Mouse (Mus musculus): ENCODE measurements around the gene Fam178b. TPM values are rescaled to one million over a fixed set of nuclear protein-coding genes. Genes with fewer than 3 reads are reported as not detected.

The Fam178b gene
- 2.8 and 3.0 TPM in 2 replicates for polyA plus RNA-seq (2016; fragmentation: Nextera tagmentation; extraction: Ambion mirVana)

DNA sequence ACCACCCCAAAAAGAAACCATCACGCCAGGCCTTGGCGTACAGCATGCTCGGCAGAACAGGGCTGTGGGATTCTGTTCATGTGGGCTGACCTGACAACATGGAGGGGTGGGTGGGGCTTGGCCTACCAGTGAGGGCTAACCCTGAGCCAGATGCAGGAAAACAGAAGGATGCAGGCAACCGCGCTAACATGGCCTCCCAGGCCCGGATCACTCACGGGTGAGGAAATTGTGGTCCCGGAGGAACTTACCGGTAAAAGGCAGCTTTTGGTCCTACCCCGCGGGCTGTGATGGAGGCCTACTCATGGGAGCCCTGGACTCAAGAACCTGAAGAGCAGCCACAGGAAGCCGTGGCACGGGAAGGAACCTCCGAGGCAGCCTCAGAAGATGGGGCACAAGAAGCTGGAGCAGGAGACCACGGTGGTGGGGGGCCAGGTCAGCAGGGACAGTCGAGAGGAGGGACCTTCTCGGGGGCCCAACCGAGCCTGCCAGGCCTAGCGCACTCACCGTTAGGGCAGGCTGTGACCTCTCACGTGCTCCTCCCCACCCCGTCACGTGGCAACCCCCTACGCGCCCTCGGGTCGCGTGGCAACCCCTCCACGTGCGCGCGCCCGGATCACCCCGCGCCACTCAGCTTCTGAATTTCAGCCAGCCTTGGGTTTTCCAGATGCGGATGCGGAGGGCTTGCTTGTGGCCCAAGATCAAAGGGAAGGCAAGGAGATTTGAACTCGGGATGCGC is at the start of gene Fam178b:
TSS of gene Fam178b (minus strand) at position 564 of the 736 bp plus-strand sequence.
- Histone ChIP-seq H3K9ac (no peak within 1 kb of the TSS), H3K4me1 (replicated peaks) (no peaks in the 10 kb centered on the region), H3K4me3 (no peak within 1 kb of the TSS), H3K36me3 (no peaks in the 10 kb centered on the region), H3K27me3 (replicated peaks) (no peaks in the 10 kb centered on the region), H3K27ac (ENCODE audit: poor library complexity, severe bottlenecking) (no peak within 1 kb of the TSS), H3K4me2 (no peak within 1 kb of the TSS), H3K9me3 (replicated peaks) (no peaks in the 10 kb centered on the region)
- WGBS: 90% methylated on average over 39 of the region's 39 CpGs
- ATAC-seq (ENCODE audit: insufficient number of reproducible peaks, low FRiP score): no peak

DNA sequence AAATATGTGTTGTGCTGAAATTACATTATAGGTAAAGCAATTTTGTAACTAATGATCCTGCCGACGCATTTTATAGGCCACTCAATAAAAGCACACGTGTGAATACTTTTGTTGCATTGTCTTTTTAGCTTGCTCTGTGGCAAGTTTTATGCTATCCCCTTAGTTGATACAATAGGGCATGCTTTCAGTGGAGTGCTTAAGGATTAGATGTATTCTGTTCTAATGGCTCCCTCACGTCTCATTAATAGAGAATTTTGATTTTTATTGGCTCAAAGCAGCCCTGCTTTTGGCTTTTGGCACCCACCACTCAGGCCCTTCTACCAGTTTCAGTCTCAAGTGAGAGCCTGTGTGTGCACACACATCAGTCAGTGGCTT is 41.1 kb upstream of the Fam178b start:
- Histone ChIP-seq H3K9me3 (replicated peaks) (no peaks in the 10 kb centered on the region), H3K36me3 (no peaks in the 10 kb centered on the region), H3K9ac (no peak overlapping the region), H3K4me3 (no peak overlapping the region), H3K27ac (ENCODE audit: poor library complexity, severe bottlenecking) (no peak overlapping the region), H3K4me2 (no peak overlapping the region), H3K4me1 (replicated peaks) (no peaks in the 10 kb centered on the region), H3K27me3 (replicated peaks) (no peaks in the 10 kb centered on the region)
- WGBS: 81% methylated on average over 4 of the region's 4 CpGs
- ATAC-seq (ENCODE audit: insufficient number of reproducible peaks, low FRiP score): no peak

DNA sequence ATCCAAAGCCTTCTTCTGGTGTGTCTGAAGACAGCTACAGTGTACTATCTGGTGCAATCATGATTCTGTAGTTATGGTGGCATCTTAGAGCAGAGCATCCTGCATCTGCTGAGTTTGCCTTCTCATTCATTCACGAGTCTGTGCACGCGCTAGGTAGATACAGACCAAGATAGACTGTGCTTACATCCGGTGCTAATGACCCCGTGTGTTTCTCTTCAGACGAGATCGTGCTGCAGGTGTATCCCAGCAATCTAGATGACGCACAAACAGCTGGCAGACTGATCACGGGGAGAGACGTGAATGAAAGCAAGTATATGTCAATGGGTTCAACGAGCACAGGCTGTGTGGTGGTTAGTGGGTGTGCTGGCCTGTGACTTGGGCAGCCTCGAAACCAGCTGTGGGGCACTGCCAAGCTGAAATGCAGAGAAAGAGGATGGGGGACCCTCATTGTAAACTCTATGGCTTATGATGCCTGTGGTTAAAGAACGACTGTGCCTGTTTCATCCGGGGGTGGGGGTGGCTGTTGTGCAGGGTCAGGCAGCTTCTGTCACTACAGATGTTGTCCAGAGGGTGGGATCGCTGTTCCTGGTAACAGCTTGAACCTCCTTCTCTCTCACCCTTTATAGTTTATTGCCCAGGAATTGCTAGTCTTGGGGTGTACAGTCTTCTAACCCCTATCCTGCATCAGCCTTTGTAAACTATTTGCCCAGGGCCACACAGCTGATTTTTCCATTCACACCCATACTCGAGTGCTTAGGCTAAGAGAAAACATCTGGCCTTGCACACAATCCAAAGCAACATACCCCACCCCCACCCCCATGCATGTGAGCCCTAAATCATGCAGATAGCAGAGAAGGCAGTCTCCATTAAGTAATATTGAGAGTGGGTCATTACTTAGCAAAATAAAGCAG is 40.4 kb upstream of the Fam178b start:
- Histone ChIP-seq H3K27ac (ENCODE audit: poor library complexity, severe bottlenecking) (no peak overlapping the region), H3K4me3 (no peak overlapping the region), H3K9me3 (replicated peaks) (no peaks in the 10 kb centered on the region), H3K4me2 (no peak overlapping the region), H3K4me1 (replicated peaks) (no peaks in the 10 kb centered on the region), H3K9ac (no peak overlapping the region), H3K27me3 (replicated peaks) (no peaks in the 10 kb centered on the region), H3K36me3 (no peaks in the 10 kb centered on the region)
- no peak for ATAC-seq (ENCODE audit: insufficient number of reproducible peaks, low FRiP score)
- whole genome bisulfite sequencing: 73% methylated on average over 16 of the region's 16 CpGs

DNA sequence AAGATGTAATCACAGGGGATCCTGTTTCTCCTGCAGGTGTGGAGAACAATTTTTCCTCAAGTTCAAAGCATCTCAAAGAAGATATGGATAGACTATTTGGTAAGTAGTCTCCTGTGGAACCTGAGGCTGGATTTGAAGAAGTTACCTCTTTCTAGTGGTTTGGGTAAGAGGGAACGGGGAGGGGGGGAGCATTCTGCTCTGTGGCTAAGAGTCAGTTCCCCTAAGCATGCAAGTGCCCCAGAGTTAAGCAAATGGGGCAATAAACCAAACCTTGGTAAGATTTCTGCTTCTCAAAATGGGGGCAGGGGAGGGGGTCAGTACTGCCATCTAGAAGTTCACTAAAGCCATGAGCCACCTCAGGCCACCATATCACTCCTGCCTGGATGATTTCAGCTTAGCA is 35.8 kb upstream of the Fam178b start:
- H3K4me1 ChIP-seq (replicated peaks): no peaks in the 10 kb centered on the region
- no peak overlapping the region for H3K27ac ChIP-seq (ENCODE audit: poor library complexity, severe bottlenecking)
- H3K4me3 ChIP-seq: no peak overlapping the region
- ATAC-seq (ENCODE audit: insufficient number of reproducible peaks, low FRiP score): no peak
- no peaks in the 10 kb centered on the region for H3K9me3 ChIP-seq (replicated peaks)
- H3K4me2 ChIP-seq: no peak overlapping the region
- H3K9ac ChIP-seq: no peak overlapping the region
- H3K36me3 ChIP-seq: no peaks in the 10 kb centered on the region
- no peaks in the 10 kb centered on the region for H3K27me3 ChIP-seq (replicated peaks)
- 77% methylated on average over 1 of the region's 1 CpGs for WGBS

DNA sequence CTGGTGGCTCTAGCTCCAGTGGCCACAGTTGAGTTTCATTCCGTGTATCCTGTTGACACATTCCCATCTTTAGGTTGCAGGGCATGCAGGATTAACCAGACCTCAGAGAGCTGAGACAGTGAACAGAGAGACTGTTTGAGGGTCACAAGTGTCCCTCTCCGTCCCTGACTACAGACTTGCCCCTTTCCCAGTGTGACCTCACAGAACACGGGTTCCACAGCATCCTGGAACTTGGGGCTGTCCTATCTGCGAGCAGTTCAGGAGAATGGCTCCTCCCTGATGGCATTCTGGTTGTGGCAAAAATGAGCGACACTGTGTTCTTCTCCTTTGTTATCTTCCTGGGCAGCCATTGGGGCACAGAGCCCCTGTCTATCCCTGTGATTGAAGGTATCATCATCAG is 31.3 kb upstream of the Fam178b start, which contains the start of gene Actr1b:
TSS of gene Actr1b (minus strand) at position 112 of the 400 bp plus-strand sequence.
- H3K4me2 ChIP-seq: no peak within 1 kb of the TSS
- H3K4me1 ChIP-seq (replicated peaks): no peaks in the 10 kb centered on the region
- no peak within 1 kb of the TSS for H3K9ac ChIP-seq
- ATAC-seq (ENCODE audit: insufficient number of reproducible peaks, low FRiP score): no peak
- H3K4me3 ChIP-seq: no peak within 1 kb of the TSS
- no peaks in the 10 kb centered on the region for H3K36me3 ChIP-seq
- 72% methylated on average over 5 of the region's 5 CpGs for WGBS
- H3K9me3 ChIP-seq (replicated peaks): no peaks in the 10 kb centered on the region
- H3K27ac ChIP-seq (ENCODE audit: poor library complexity, severe bottlenecking): no peak within 1 kb of the TSS
- no peaks in the 10 kb centered on the region for H3K27me3 ChIP-seq (replicated peaks)

DNA sequence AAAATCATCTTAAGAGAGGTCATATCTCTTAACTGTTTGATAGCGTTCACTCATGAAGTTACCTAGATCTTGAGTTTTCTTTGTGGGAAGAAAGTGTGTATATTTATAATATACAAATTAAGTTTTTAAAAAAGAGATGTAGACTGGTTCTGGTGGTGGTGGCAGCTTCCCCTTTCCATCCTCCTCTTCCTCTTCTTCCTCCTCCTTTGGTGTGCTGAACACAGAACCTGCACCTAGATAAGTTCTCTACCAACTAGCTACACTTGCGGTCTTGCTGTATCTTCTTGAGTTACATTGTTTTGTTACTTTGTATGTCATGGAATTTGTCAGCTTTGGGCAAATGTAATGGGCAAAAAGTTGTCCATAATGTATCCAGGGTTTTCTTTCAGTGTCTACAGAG is 28.1 kb upstream of the Fam178b start:
- Histone ChIP-seq H3K9me3 (replicated peaks) (no peaks in the 10 kb centered on the region), H3K27me3 (replicated peaks) (no peaks in the 10 kb centered on the region), H3K9ac (no peak overlapping the region), H3K4me2 (no peak overlapping the region), H3K27ac (ENCODE audit: poor library complexity, severe bottlenecking) (no peak overlapping the region), H3K4me1 (replicated peaks) (peaks cover 14% of the 10 kb centered on the region), H3K36me3 (peaks cover 17% of the 10 kb centered on the region), H3K4me3 (no peak overlapping the region)
- ATAC-seq (ENCODE audit: insufficient number of reproducible peaks, low FRiP score): no peak
- 87% methylated on average over 2 of the region's 2 CpGs for WGBS

DNA sequence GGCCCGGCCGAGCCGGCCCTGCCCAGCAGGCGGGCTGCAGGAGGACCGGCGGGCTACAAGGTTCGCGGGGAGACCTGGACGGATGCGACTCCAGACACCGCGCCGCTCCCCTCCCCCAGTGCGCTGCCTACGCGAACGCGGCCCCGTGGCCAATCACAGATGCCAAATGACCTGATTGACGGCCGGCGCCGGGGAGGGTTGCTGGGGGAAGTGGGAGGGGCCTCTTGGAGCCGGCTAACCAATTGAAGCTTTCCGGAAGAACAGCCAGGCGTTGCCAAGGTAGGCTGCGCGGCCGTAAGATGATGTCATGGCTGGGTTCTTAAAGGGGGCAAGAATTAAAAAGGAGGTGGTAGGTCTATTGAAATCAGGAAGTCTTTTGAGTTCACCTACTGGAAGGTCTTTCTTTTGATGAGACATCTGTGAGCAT is 26.9 kb upstream of the Fam178b start, which contains the start of gene 4933424G06Rik:
TSS of gene 4933424G06Rik (plus strand) at position 296 of the 427 bp plus-strand sequence.
- Histone ChIP-seq H3K4me2 (peak within 1 kb of the TSS; percentile 91), H3K36me3 (peaks cover 29% of the 10 kb centered on the region), H3K4me3 (peak within 1 kb of the TSS; percentile 79), H3K27ac (ENCODE audit: poor library complexity, severe bottlenecking) (peak within 1 kb of the TSS; percentile 82), H3K4me1 (replicated peaks) (peaks cover 14% of the 10 kb centered on the region), H3K9ac (peak within 1 kb of the TSS; percentile 92), H3K9me3 (replicated peaks) (no peaks in the 10 kb centered on the region), H3K27me3 (replicated peaks) (no peaks in the 10 kb centered on the region)
- WGBS: under 1% methylated on average over 29 of the region's 29 CpGs
- ATAC-seq (ENCODE audit: insufficient number of reproducible peaks, low FRiP score): peak; percentile 98

DNA sequence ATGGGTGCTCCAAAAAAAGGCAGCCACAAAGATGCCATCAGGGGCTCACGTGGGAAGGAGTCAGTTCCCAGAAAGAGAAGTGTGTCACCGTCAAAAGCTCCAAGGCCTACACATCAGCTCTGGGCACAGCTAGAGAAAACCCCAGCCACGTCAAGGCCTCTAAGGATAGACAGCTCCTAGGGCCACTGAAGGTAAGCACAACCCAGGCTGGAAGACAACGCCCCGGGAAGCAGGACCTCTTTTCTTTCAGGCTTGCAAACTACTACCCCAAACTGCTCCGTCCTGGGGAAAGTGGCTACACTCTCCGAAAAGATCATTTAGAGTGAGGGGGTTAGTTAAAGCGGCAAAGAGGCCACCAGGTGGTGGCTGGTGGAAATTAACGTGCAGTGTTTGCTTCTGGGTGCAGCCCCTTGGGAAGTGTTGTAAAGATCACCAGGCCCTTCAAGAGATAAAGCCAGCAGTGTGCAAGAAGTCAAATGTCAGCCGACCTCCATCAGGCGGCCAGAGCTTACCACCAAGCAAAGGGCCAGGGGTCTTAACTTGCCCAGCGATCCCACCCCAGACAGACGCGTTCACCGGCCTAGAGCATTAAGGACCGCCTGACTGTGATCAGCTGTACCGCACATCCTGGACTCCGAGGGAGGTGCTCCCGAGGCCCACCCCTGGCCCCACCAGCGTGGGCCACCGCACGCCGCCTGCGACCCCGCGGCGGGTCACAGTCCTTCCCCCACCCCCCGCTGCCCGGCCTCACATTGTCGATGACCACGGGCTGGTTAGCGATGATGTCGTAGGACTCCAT is 26.3 kb upstream of the Fam178b start:
- peak overlapping the region; percentile 79 for H3K4me3 ChIP-seq

DNA sequence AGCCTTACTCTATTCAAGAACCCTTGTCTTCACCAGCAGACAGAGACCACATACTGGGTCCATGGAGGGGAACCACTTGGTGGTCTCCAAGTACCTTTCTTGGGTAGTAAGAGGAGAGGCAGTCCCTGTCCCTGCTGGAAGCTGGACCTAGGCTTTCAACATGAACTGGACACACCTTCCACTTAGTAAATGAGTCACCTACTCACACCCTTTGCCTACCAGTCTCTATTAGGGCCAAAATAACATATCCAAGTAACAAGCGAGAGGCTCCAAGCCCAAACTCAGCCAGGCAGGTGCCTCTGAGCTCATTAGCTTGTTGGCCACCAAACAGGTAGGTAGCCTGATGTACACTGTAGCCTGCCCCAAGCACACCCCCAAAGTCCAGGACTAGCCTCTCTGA is 25.6 kb upstream of the Fam178b start:
- Histone ChIP-seq H3K36me3 (peaks cover 42% of the 10 kb centered on the region), H3K4me1 (replicated peaks) (peaks cover 14% of the 10 kb centered on the region), H3K4me2 (peak overlapping the region; percentile 91), H3K9me3 (replicated peaks) (no peaks in the 10 kb centered on the region), H3K27ac (ENCODE audit: poor library complexity, severe bottlenecking) (0 out of 2 replicates have a peak overlapping the region, but pooled peaks have one; percentile 82), H3K9ac (peak overlapping the region; percentile 92), H3K27me3 (replicated peaks) (no peaks in the 10 kb centered on the region), H3K4me3 (peak overlapping the region; percentile 79)
- no peak for ATAC-seq (ENCODE audit: insufficient number of reproducible peaks, low FRiP score)
- WGBS: 86% methylated on average over 1 of the region's 1 CpGs

More for the DNA sequence above, 26.3 kb upstream of the Fam178b start:
- Histone ChIP-seq H3K9ac (peak overlapping the region; percentile 92), H3K27ac (ENCODE audit: poor library complexity, severe bottlenecking) (peak overlapping the region; percentile 82), H3K36me3 (peaks cover 35% of the 10 kb centered on the region), H3K27me3 (replicated peaks) (no peaks in the 10 kb centered on the region), H3K4me1 (replicated peaks) (peaks cover 14% of the 10 kb centered on the region), H3K4me2 (peak overlapping the region; percentile 91), H3K9me3 (replicated peaks) (no peaks in the 10 kb centered on the region)
- ATAC-seq (ENCODE audit: insufficient number of reproducible peaks, low FRiP score): peak; percentile 68
- 2% methylated on average over 33 of the region's 33 CpGs for WGBS

DNA sequence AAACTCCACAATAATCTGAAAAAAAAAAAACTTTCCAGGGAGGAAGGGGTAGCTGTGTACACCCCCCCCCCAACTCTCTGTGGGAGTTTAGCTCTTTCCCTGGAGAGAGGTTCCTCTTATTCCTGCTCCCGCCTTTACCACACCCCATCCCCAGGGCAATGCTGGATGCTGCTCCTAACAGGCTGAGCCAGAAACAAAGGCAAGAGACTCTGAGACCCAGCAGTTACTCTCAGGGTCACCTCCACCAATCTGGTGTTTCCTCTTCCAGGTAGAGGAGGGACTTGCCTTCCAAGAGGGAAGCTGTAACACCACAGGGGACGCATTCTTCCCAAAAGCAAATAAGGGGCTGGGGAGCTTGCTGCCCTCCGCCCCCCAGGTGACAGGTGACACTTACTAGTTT is 24.8 kb upstream of the Fam178b start:
- no peaks in the 10 kb centered on the region for H3K27me3 ChIP-seq (replicated peaks)
- WGBS: 85% methylated on average over 3 of the region's 3 CpGs
- no peak overlapping the region for H3K9ac ChIP-seq
- peak overlapping the region; percentile 91; the same call in 1 of the 2 replicates for H3K4me2 ChIP-seq
- no peak overlapping the region for H3K27ac ChIP-seq (ENCODE audit: poor library complexity, severe bottlenecking)
- no peaks in the 10 kb centered on the region for H3K9me3 ChIP-seq (replicated peaks)
- peak overlapping the region; percentile 79; the same call in 1 of the 2 replicates for H3K4me3 ChIP-seq
- peaks cover 50% of the 10 kb centered on the region for H3K36me3 ChIP-seq
- peaks cover 14% of the 10 kb centered on the region for H3K4me1 ChIP-seq (replicated peaks)
- ATAC-seq (ENCODE audit: insufficient number of reproducible peaks, low FRiP score): no peak
